9 mouse cellular contexts compared by ENCODE assay signal in genomic region chr2:127481841-127482532, GRCm38 (mm10). TPM values are rescaled to one million over a fixed set of nuclear protein-coding genes. Genes with fewer than 3 reads are reported as not detected.
DNase-seq lines count a peak whose midpoint lies in the region; ATAC-seq lines count a peak whose summit lies in the region.
"Had no signal": no experiment of that assay in that cellular context is flagged by ENCODE, and none has a peak within 500 bp of the region (broad histone marks: within the 10 kb centered on the region; RNA-seq: fewer than 3 reads in every experiment).

No protein-coding gene starts in this region.

- ATAC-seq in kidney, embryonic 16.5 days (ENCODE audit: low FRiP score, low TSS enrichment) = peak; percentile 44
- peak; percentile 24; the same call in 1 of the 2 replicates for ATAC-seq in embryonic facial prominence, embryonic 12.5 days (ENCODE audit: insufficient number of reproducible peaks, insufficient read depth, low FRiP score, low TSS enrichment)
- ATAC-seq in hindbrain, embryonic 14.5 days (ENCODE audit: low FRiP score) = peak; percentile 17; the same call in 1 of the 2 replicates
- no peak for ATAC-seq in erythroblast, adult 5-6 weeks (replicated peaks; ENCODE audit: low FRiP score, poor library complexity, severe bottlenecking)

- H3K27ac ChIP-seq in kidney, embryonic 16.5 days (ENCODE audit: low read length) = no peak overlapping the region
- no peak overlapping the region for H3K27ac ChIP-seq in embryonic facial prominence, embryonic 12.5 days
- H3K27ac ChIP-seq in hindbrain, embryonic 14.5 days = no peak overlapping the region
- H3K27ac ChIP-seq: macrophage had no signal

- H3K27me3 ChIP-seq in kidney, embryonic 16.5 days (ENCODE audit: insufficient read depth, low read length) = peaks cover 58% of the 10 kb centered on the region
- H3K27me3 ChIP-seq in embryonic facial prominence, embryonic 12.5 days = peaks cover 75% of the 10 kb centered on the region
- peaks cover 71% of the 10 kb centered on the region for H3K27me3 ChIP-seq in hindbrain, embryonic 14.5 days (ENCODE audit: control insufficient read depth, insufficient read depth, low read length)

- peak overlapping the region; percentile 95 for H3K4me2 ChIP-seq in kidney, embryonic 16.5 days (replicated peaks; ENCODE audit: low read depth, low read length)
- H3K4me2 ChIP-seq in embryonic facial prominence, embryonic 12.5 days (replicated peaks) = peak overlapping the region; percentile 84
- H3K4me2 ChIP-seq in hindbrain, embryonic 14.5 days (replicated peaks) = peak overlapping the region; percentile 61

- H3K36me3 ChIP-seq in kidney, embryonic 16.5 days (ENCODE audit: insufficient read depth, low read length) = no peaks in the 10 kb centered on the region
- no peaks in the 10 kb centered on the region for H3K36me3 ChIP-seq in embryonic facial prominence, embryonic 12.5 days
- H3K36me3 ChIP-seq in hindbrain, embryonic 14.5 days (replicated peaks; ENCODE audit: control insufficient read depth, insufficient read depth) = no peaks in the 10 kb centered on the region

- WGBS in kidney, embryonic 16.5 days = under 1% methylated on average over 56 of the region's 59 CpGs
- under 1% methylated on average over 59 of the region's 59 CpGs for WGBS in embryonic facial prominence, embryonic 12.5 days
- WGBS in hindbrain, embryonic 14.5 days = 1% methylated on average over 45 of the region's 59 CpGs

- H3K9ac ChIP-seq in kidney, embryonic 16.5 days (replicated peaks; ENCODE audit: low read length) = peak overlapping the region; percentile 65
- peak overlapping the region; percentile 56 for H3K9ac ChIP-seq in embryonic facial prominence, embryonic 12.5 days
- no peak overlapping the region for H3K9ac ChIP-seq in hindbrain, embryonic 14.5 days

- peak overlapping the region; percentile 66 for H3K4me3 ChIP-seq in kidney, embryonic 16.5 days (ENCODE audit: low read length)
- H3K4me3 ChIP-seq in embryonic facial prominence, embryonic 12.5 days = peak overlapping the region; percentile 53
- peak overlapping the region; percentile 33 for H3K4me3 ChIP-seq in hindbrain, embryonic 14.5 days (replicated peaks; ENCODE audit: low read length)

- no peak for DNase-seq in kidney, postnatal 14 days
- DNase-seq in hindbrain, embryonic 14.5 days (ENCODE audit: low spot score) = no peak
- DNase-seq in lung, postnatal 36 days = peak; percentile 11
- no peak for DNase-seq in right cerebral cortex, postnatal 14 days
- DNase-seq in urinary bladder, adult 2 months (ENCODE audit: low spot score) = no peak

- no peaks in the 10 kb centered on the region for H3K9me3 ChIP-seq in kidney, embryonic 16.5 days (ENCODE audit: low read length)
- no peaks in the 10 kb centered on the region for H3K9me3 ChIP-seq in embryonic facial prominence, embryonic 12.5 days
- no peaks in the 10 kb centered on the region for H3K9me3 ChIP-seq in hindbrain, embryonic 14.5 days (ENCODE audit: control insufficient read depth, low read length)

- H3K4me1 ChIP-seq in kidney, embryonic 16.5 days (ENCODE audit: insufficient read depth, low read length) = peaks cover 34% of the 10 kb centered on the region
- H3K4me1 ChIP-seq in embryonic facial prominence, embryonic 12.5 days = peaks cover 28% of the 10 kb centered on the region
- H3K4me1 ChIP-seq in hindbrain, embryonic 14.5 days (replicated peaks; ENCODE audit: control insufficient read depth, insufficient read depth, low read length) = peaks cover 20% of the 10 kb centered on the region; the same call in 1 of the 2 replicates

RNA-seq across cellular contexts. Expression of gene Fahd2a, which starts 37.6 kb away (rescaled TPM):
- 37.0 and 39.0 TPM in 2 replicates for polyA plus RNA-seq in kidney, embryonic 16.5 days (2015; fragmentation: Nextera tagmentation; extraction: Ambion mirVana)
- polyA plus RNA-seq in embryonic facial prominence, embryonic 12.5 days (2016; fragmentation: Nextera tagmentation; extraction: Ambion mirVana) = 27.5 and 27.7 TPM in 2 replicates
- 31.9 and 35.1 TPM in 2 replicates for polyA plus RNA-seq in hindbrain, embryonic 14.5 days (2014; fragmentation: Nextera tagmentation; extraction: Ambion mirVana)
- 12.7 and 21.1 TPM in 2 replicates for total RNA-seq in erythroblast, adult 5-6 weeks (2015; ENCODE audit: low replicate concordance)
- 0.42 TPM in 1 of 2 replicates, not detected in the other for total RNA-seq in erythroblast, adult 5-6 weeks (2017; ENCODE audit: low replicate concordance)
- 30.4 and 41.2 TPM in 2 replicates for polyA plus RNA-seq in urinary bladder, adult 2 months (2012; rRNA removed)

RNA-seq across cellular contexts. Expression of gene Kcnip3, which starts 39.9 kb away (rescaled TPM):
- 3.4 and 4.7 TPM in 2 replicates for polyA plus RNA-seq in kidney, embryonic 16.5 days (2015; fragmentation: Nextera tagmentation; extraction: Ambion mirVana)
- polyA plus RNA-seq in embryonic facial prominence, embryonic 12.5 days (2016; fragmentation: Nextera tagmentation; extraction: Ambion mirVana) = 2.2 TPM in 2 replicates
- polyA plus RNA-seq in hindbrain, embryonic 14.5 days (2014; fragmentation: Nextera tagmentation; extraction: Ambion mirVana) = 14.2 and 19.0 TPM in 2 replicates
- total RNA-seq in erythroblast, adult 5-6 weeks (2015; ENCODE audit: low replicate concordance) = 2.3 and 10.8 TPM in 2 replicates
- 1.2 and 1.7 TPM in 2 replicates for total RNA-seq in erythroblast, adult 5-6 weeks (2017; ENCODE audit: low replicate concordance)
- 4.2 and 4.8 TPM in 2 replicates for polyA plus RNA-seq in urinary bladder, adult 2 months (2012; rRNA removed)
- polyA plus RNA-seq: macrophage had no signal

RNA-seq across cellular contexts. Expression of gene Gpat2, which starts 57.0 kb away (rescaled TPM):
- 0.22 and 0.40 TPM in 2 replicates for polyA plus RNA-seq in kidney, embryonic 16.5 days (2015; fragmentation: Nextera tagmentation; extraction: Ambion mirVana)
- polyA plus RNA-seq in embryonic facial prominence, embryonic 12.5 days (2016; fragmentation: Nextera tagmentation; extraction: Ambion mirVana) = 0.19 and 0.22 TPM in 2 replicates
- polyA plus RNA-seq in hindbrain, embryonic 14.5 days (2014; fragmentation: Nextera tagmentation; extraction: Ambion mirVana) = 0.07 and 0.08 TPM in 2 replicates
- not detected in 2 replicates for total RNA-seq in erythroblast, adult 5-6 weeks (2015; ENCODE audit: low replicate concordance)
- total RNA-seq in erythroblast, adult 5-6 weeks (2017; ENCODE audit: low replicate concordance) = not detected in 2 replicates
- 0.24 and 0.32 TPM in 2 replicates for polyA plus RNA-seq in urinary bladder, adult 2 months (2012; rRNA removed)
- polyA plus RNA-seq: macrophage had no signal

RNA-seq across cellular contexts. Expression of gene Prom2, which starts 59.3 kb away (rescaled TPM):
- 2.7 and 3.0 TPM in 2 replicates for polyA plus RNA-seq in kidney, embryonic 16.5 days (2015; fragmentation: Nextera tagmentation; extraction: Ambion mirVana)
- polyA plus RNA-seq in embryonic facial prominence, embryonic 12.5 days (2016; fragmentation: Nextera tagmentation; extraction: Ambion mirVana) = 1.4 and 1.8 TPM in 2 replicates
- 0.04 TPM in 1 of 2 replicates, not detected in the other for polyA plus RNA-seq in hindbrain, embryonic 14.5 days (2014; fragmentation: Nextera tagmentation; extraction: Ambion mirVana)
- total RNA-seq in erythroblast, adult 5-6 weeks (2015; ENCODE audit: low replicate concordance) = not detected in 2 replicates
- total RNA-seq in erythroblast, adult 5-6 weeks (2017; ENCODE audit: low replicate concordance) = not detected in 2 replicates
- polyA plus RNA-seq in urinary bladder, adult 2 months (2012; rRNA removed) = 112 and 118 TPM in 2 replicates
- polyA plus RNA-seq: macrophage had no signal
